Mouse (Mus musculus) adrenal gland, adult 8-10 months (tissue): ENCODE results near the gene Spryd3. TPM values are rescaled to one million over a fixed set of nuclear protein-coding genes. Genes with fewer than 3 reads are reported as not detected.

Experiments
- DNase-seq: peaks from one replicate; pipeline ENCODE4 v3.0.0; 2022
- total RNA-seq, 4 experiments: library from RNA; stranded (reverse); gene quantifications; 2 replicates each; pipeline ENCODE4 v1.2.4; 2022

Spryd3 gene
- total RNA-seq, 4 experiments from 2014 or later, result 46.6 to 70.4 (median 57.7) TPM

DNA sequence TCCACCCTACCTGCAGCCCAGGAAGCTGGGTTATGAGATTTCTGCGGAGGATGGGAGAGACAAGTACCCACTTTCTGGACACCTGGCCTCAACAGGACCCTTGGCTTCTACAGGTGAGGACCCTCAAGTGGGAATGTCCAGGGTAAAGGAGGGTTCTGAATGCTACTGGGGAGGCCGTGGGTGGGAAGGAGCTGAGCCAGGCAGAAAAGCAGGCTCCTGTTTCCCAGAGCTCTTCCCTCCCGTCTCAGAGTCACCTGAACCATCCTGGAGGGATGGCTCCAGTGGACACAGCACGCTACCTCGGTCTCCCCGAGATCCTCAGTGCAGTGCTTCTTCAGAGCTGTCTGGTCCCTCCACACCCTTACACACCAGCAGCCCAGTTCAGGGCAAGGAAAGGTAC lies 23.9 kb downstream of the Spryd3 start:
- no peak for DNase-seq

DNA sequence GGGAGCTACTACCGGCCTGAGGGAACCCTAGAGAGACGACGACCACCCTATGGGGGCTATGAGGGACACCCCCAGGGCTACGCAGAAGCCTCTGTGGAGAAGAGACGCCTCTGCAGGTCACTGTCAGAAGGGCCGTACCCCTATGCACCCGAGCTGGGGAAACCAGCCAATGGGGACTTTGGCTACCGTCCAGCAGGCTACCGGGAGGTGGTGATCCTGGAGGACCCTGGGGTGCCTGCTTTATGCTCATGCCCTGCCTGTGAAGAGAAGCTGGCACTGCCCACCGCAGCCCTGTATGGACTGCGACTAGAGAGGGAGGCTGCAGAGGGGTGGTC lies 24.6 kb downstream of the Spryd3 start:
- no peak for DNase-seq

DNA sequence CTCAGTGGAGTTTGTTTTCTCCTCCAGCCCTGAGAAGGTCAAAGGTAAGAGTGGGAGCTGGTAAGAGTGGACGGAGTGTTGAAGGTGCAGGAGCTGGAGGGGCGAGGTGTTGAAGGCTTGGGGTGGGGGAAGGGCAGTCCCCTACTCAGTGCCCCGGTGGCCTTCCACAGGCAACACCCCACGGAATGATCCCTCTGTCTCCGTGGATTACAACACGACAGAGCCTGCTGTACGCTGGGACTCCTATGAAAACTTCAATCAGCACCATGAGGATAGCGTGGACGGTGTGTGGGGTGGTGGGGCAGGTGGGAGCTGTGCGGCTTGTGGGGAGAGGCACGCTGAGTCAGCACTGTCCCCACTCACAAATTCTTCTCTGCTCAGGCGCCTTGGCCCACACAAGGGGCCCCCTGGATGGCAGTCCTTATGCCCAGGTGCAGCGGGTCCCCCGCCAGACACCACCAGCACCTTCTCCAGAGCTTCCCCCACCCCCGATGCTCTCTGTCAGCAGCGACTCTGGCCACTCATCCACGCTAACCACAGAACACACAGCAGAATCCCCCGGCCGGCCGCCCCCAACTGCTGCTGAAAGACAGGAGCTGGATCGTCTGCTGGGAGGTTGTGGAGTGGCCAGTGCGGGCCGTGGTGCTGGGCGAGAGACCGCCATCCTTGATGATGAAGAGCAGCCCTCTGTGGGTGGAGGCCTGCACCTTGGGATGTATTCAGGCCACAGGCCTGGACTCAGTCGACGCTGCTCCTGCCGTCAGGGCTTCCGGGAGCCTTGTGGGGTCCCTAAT lies 25.1 kb downstream of the Spryd3 start:
- no peak for DNase-seq

DNA sequence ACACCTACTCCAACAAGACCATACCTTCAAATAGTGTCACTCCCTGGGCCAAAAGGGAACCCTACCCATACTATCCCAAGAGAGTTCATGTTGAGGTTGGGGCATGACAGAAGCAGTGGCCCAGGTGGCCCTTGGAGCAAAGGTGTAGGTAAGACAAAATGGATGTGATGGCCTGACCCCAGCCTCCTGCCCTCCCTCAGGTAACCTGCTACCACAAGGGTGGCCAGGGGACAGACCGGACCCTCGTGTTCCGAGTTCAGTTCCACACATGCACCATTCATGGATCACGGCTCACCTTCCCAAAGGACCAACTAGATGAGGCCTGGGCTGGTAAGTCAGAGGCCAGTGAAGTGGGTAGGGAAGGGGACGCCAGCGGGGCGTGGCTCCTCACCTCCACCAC lies 25.8 kb downstream of the Spryd3 start:
- DNase-seq, result no peak

DNA sequence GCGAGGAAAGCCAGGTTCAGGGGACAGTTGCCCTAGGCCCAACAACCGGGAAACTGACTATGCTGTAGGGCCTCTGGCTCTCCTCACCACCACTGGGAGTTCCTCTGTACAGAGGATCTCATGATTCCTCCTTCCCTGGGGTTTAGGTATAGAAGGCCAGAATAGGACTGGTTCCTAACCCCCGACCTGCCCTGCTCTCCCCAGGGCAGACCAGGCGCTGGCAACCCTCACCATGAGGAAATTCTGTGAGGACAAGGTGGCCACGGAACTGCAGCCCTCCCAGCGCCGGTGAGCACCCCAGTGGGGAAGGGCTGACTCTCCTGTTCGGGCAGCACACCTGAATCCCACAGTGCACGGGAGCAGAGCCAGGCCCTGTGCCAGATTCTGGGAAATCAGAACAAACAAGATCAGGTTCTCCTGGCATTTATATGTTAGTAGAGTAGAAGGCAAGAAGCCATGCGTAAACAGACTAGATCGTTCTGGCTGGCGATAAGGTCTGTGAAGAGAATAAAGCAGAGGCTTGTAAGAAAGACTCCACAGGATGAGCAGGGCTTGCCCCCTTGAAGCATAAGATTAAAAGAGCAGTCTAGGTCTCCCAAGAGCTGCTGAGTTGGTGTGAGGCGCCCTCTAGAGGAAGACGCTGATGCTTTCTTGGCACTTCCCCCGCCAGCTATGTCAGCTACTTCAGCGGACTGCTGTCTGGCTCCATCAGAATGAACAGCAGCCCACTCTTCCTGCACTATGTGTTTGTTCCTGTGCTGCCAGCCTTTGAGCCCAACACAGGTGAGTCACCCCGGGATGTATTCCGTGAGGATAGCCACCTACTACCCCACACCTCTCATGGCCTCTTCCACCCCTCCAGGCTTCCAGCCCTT lies 27.1 kb downstream of the Spryd3 start:
- DNase-seq, result no peak

DNA sequence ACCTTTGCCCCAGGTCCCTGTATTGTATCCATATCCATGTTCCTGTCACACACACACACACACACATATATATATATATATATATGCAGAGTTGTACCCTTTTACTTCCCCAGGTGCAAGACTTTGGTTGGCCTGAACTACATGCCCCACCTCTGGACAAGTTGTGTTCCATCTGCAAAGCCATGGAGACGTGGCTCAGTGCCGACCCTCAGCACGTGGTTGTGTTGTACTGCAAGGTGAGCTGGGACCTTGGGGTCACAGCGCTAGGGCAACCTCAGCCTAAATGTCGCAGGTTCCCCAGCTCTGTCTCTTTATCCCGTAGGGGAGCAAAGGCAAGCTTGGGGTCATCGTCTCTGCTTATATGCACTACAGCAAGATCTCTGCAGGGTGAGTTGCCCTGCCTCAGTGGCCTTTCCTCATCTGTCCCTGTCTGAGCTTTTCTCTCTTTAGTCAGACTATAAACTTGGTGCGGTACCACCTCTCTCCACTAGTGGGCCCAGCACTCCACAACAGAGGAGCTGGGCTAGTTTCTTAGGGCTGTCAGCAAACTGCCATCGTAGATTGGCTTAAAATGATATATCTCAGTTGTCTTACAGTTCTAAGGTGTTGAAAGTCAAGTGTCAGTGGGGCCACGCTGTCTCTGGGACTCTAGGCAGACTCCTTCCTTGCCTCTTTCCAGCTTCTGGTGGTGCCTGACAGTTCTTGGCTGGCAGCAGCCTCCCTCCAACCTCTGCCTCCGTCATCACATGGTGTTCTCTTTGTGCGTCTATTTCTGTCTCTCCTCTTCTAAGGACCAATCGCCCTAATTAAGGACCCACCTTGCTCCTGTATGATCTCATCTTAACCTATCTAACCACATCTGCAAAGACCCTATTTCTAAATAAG lies 28.1 kb downstream of the Spryd3 start:
- DNase-seq, result peak; percentile 37

GRCm38 (mm10) chr15:102106754-102107456 lies 29.1 kb downstream of the Spryd3 start:
- no peak for DNase-seq

DNA sequence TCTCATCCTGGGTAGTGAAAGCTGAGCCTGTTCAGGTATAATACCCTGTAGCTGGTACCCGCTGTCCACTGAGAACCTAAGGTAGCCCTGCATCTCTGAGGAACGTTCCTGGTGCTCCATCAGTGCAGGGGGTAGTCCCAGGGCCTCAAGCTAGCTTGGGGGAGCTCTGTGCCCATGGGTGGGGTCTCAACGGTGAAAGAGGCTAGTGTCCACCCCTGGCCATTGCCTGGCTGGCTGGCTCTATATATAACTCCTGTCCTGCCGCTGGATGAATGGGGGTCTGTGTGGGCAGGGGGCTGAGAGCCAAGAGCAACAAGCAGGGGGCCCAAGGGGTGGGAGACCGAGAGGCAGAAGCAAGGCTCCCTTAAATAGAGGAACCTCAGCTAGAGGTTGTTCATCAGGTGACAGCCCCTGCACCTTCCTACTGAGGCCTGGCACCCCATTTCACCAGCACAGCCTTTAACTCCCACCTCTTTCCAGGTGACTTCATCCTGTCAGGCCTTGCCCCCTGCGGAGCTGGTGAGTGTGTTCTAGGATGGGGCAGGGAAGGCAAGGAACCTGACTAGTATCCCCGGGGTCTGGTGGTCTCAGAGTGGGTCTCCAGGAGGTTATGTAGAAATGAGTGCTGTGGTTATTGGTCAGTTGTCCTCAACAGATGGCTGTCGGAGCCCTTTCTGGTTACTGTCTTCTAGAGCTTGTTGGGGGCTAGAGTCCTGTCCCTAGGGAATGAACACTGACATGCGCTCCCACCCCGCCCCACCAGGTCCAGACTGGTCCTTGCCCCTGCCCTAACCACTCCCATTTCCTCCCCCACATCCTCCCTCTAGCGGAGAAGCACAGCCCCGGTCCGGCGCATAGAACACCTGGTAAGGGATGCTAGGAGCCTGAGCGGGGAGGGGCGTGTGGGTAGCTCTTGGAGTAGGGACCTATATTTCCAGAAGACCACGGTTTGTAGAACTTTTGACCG lies 30.0 kb downstream of the Spryd3 start:
- no peak for DNase-seq

GRCm38 (mm10) chr15:102105360-102105759 lies 30.7 kb downstream of the Spryd3 start:
- peak; percentile 71 for DNase-seq

GRCm38 (mm10) chr15:102103947-102104555 lies 32.0 kb downstream of the Spryd3 start:
- DNase-seq, result peak; percentile 87

GRCm38 (mm10) chr15:102103371-102103946 lies 32.6 kb downstream of the Spryd3 start:
- peak; percentile 37 for DNase-seq

- DNase-seq, result peak; percentile 66
Measured at GRCm38 (mm10) chr15:102102548-102103121, 33.4 kb downstream of the Spryd3 start.

DNA sequence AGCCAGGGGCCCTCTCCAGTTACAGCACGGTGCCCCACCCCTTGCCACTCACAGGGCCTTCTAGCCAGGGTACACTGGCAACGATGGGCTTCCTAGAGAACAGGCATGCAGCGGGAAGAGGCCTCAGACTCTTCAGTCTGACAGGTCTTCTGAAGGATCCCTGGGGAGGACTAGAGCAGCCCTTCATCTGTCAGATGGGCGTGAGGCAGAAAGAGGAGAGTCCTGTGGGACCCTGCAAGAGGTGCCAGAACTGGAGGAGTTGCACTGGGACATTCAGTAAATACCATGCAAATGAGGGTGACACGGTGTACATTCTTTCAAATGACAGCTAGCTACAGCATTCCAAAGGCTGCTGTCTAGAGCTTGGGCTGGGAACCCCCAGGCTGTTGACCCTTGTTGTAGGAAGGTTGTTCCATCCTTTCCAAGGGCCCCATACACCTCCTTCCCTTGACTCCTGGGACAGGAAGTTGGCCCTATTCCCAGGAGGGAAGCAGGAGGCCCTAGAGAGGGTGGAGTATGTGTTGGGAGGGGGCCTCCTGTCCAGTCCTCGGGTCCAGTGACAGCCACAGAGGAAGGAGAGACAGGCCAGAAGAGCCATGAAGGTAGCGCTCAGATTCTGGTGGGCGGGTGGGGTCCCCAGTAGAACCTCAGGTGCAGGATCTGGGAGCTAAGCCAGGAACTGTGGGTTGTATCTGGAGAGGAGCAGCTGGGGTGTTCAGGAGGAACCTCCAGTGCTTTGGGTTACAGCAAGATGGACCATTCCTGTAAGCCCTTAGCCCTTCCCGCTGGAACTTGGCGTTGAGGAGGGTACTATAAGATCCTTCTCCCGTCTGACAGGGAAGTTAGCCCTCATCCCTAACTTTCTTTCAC lies 34.1 kb downstream of the Spryd3 start:
- peak; percentile 72 for DNase-seq

GRCm38 (mm10) chr15:102100996-102101671 lies 34.9 kb downstream of the Spryd3 start:
- peak; percentile 44 for DNase-seq

DNA sequence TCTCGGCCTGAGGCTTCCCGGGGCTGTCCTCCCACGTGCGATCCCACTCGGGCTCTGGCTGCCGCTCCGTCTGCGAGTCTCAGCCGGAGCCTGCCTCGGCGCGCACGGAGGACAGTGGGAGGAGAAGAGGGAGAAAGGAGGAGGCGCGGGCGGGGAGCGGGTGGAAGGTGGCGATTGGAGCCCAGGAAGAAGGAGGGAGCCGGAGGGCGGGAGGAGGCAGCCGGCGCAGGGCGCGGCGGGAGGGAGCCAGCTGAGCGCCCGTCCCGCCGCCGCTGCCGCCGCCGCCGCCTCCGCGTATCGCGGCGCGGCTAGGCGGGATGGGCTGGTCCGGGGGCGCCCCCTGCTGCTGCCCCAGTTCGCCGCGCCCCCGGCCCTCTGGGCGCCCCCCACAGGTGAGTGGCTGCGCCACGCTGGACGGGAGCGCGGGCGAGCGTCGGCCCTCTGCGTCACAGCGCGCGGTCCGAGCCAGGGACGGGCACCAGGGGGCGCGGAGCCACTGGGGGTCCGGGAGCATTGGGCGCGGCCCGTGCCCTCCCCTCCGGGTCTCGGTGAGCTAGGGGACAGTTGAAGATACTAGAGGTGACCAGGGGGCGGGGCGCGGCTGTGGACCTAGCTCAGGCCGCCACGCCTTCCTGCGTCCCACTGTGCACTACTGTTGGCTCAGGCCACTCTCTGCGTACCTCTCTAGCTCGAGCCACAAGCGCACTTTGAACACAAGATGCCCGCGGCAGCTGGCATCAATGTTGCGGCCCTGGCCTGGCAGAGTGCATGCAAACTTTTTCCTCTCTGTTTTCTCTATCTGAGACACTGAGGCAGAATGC lies 35.7 kb downstream of the Spryd3 start, which contains the start of gene Tns2:
Gene Tns2, plus strand, starts transcription at position 253 of the 821 bp plus-strand sequence.
- DNase-seq, result peak; percentile 86

DNA sequence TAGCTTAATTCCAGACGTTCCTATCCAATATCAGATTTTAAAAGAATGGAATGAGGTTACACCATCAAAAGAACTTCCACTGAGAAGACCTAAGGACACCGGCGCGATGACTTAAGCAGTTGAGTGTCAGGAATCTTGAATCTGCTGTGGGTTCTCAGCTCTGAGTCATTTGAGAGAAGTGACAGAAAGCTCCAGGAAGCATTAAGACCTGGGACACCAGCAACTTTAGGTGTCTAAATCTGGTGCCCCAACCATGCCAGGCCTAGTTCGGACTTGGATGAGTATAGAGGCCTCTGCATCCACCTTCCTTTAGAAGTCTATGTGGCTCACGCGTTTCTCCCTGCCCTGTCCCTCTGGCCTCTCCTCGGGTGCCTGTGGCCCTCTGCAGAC lies 36.3 kb downstream of the Spryd3 start:
- DNase-seq, result no peak

- no peak for DNase-seq
Measured at GRCm38 (mm10) chr15:102099260-102099659, 36.8 kb downstream of the Spryd3 start.
